Mouse (Mus musculus) thymus, adult 2 months (tissue): ENCODE results near the gene Dlgap1. TPM values are rescaled to one million over a fixed set of nuclear protein-coding genes. Genes with fewer than 3 reads are reported as not detected.
"Not testable (repeated sequence)": the region's sequence is repeated elsewhere in the genome, so short reads cannot be mapped to it uniquely, and the experiment has no call there.

Experiments used
- DNase-seq: peaks from one replicate; pipeline ENCODE4 v3.0.0; 2021
- H3K27ac ChIP-seq: fragments of 200-500 bp; 2 replicates; pipeline ENCODE4 v1.5.1; 2012; ENCODE audit warnings: low read length, control low read depth; ENCODE audit not compliant: control insufficient read depth, insufficient read depth
- H3K27me3 ChIP-seq: fragments of 200-500 bp; 2 replicates; pipeline ENCODE4 v1.6.1; 2012; ENCODE audit warnings: mild to moderate bottlenecking, low read length, moderate library complexity, mixed read lengths; ENCODE audit not compliant: control insufficient read depth, insufficient read depth
- H3K36me3 ChIP-seq: fragments of 200-500 bp; 2 replicates; pipeline ENCODE4 v1.6.1; 2012; ENCODE audit warnings: mild to moderate bottlenecking, low read length, moderate library complexity; ENCODE audit not compliant: control insufficient read depth, insufficient read depth
- H3K4me1 ChIP-seq: fragments of 200-500 bp; replicated peaks from 2 replicates; pipeline ENCODE4 v1.6.1; 2012; ENCODE audit warnings: low read length; ENCODE audit not compliant: control insufficient read depth, insufficient read depth
- H3K4me3 ChIP-seq: fragments of 200-500 bp; 2 replicates; pipeline ENCODE4 v1.5.1; 2012; ENCODE audit warnings: mild to moderate bottlenecking, low read length, control low read depth, moderate library complexity; ENCODE audit not compliant: control insufficient read depth, insufficient read depth
- CTCF ChIP-seq: fragments of 200-500 bp; IDR thresholded peaks from 2 replicates; pipeline ENCODE4 v1.5.1; 2012; ENCODE audit warnings: mild to moderate bottlenecking, control low read depth, low read length, moderate library complexity, borderline replicate concordance; ENCODE audit not compliant: control insufficient read depth, poor library complexity, insufficient read depth; ENCODE audit errors: extremely low read depth
- POLR2A ChIP-seq: fragments of 200-500 bp; IDR thresholded peaks from 2 replicates; pipeline ENCODE4 v1.6.1; 2012; ENCODE audit warnings: mild to moderate bottlenecking, low read length, control low read depth, moderate library complexity; ENCODE audit not compliant: control insufficient read depth, poor library complexity, insufficient read depth; ENCODE audit errors: extremely low read depth
- WGBS: fragments of 180-500 bp; shearing (Covaris S2); methylation state at CpG from one replicate; pipeline ENCODE4 v1.1.7; 2018; 5-methylcytosine and 5-hydroxymethylcytosine counted together
- polyA plus RNA-seq: library from polyadenylated mRNA; depleted of rRNA; stranded (reverse); fragments of >200 nt; gene quantifications from 2 replicates; pipeline ENCODE4 v1.2.3, GENCODE M21; 2012

Dlgap1 gene
- polyA plus RNA-seq, 1 experiment = 0.32 TPM

GRCm38 (mm10) chr17:70810795-70811194, 841.9 kb downstream of the Dlgap1 start:
- Histone ChIP-seq H3K36me3 (no peaks in the 10 kb centered on the region), H3K4me3 (no peak overlapping the region), H3K27me3 (no peaks in the 10 kb centered on the region), H3K27ac (no peak overlapping the region), H3K4me1 (no peaks in the 10 kb centered on the region)
- no peak for DNase-seq
- TF ChIP-seq CTCF (no peak), POLR2A (no peak)
- 91% methylated on average over 5 of the region's 5 CpGs for WGBS

GRCm38 (mm10) chr17:70815001-70815400, 846.1 kb downstream of the Dlgap1 start:
- WGBS = 85% methylated on average over 8 of the region's 8 CpGs
- no peaks in the 10 kb centered on the region for H3K36me3 ChIP-seq
- no peak for DNase-seq
- no peak overlapping the region for H3K27ac ChIP-seq
- H3K4me3 ChIP-seq = no peak overlapping the region
- no peak for TF ChIP-seq CTCF
- TF ChIP-seq POLR2A = no peak
- 0 out of 2 replicates have a peak, but pooled peaks cover 2% of the 10 kb centered on the region for H3K4me1 ChIP-seq
- peaks cover 11% of the 10 kb centered on the region; the same call in 1 of the 2 replicates for H3K27me3 ChIP-seq

- WGBS = 3% methylated on average over 50 of the region's 51 CpGs
- H3K4me3 ChIP-seq = peak overlapping the region; percentile 7; the same call in 1 of the 2 replicates
These were observed 849.1 kb downstream of the Dlgap1 start for GRCm38 (mm10) chr17:70817862-70818451.

DNA sequence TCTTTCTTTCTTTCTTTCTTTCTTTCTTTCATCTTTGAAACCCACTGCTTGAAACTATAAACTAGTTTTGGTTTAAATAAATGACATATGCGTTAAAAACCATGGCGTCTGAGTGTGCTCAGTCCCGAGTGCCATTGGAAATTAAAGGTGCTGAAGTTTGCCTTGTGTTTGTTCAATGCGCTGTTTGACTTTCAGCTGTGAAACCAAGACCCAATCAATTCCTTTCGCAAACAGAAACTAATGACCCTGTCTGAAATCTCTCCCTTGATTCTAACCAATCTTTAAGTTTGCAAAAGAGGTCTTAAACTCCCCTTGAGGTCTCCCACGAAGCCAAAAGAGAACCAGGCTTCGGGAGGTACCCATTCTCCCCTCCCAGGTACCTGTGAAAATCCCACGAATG, 854.2 kb downstream of the Dlgap1 start:
- Histone ChIP-seq H3K4me1 (0 out of 2 replicates have a peak, but pooled peaks cover under 1% of the 10 kb centered on the region), H3K27me3 (peaks cover 4% of the 10 kb centered on the region; the same call in 1 of the 2 replicates), H3K4me3 (no peak overlapping the region), H3K36me3 (no peaks in the 10 kb centered on the region), H3K27ac (no peak overlapping the region)
- 81% methylated on average over 8 of the region's 8 CpGs for WGBS
- DNase-seq = no peak
- TF ChIP-seq POLR2A (no peak), CTCF (no peak)

More at GRCm38 (mm10) chr17:70817862-70818451, 849.1 kb downstream of the Dlgap1 start:
- Histone ChIP-seq H3K4me1 (0 out of 2 replicates have a peak, but pooled peaks cover 2% of the 10 kb centered on the region), H3K27ac (no peak overlapping the region), H3K27me3 (peaks cover 11% of the 10 kb centered on the region; the same call in 1 of the 2 replicates), H3K36me3 (no peaks in the 10 kb centered on the region)
- no peak for DNase-seq
- TF ChIP-seq POLR2A (no peak), CTCF (no peak)

GRCm38 (mm10) chr17:70826227-70826626, 857.4 kb downstream of the Dlgap1 start:
- DNase-seq = no peak
- 84% methylated on average over 12 of the region's 12 CpGs for WGBS
- no peaks in the 10 kb centered on the region for H3K27me3 ChIP-seq
- no peak overlapping the region for H3K27ac ChIP-seq
- TF ChIP-seq CTCF (no peak), POLR2A (no peak)
- no peaks in the 10 kb centered on the region for H3K36me3 ChIP-seq
- no peak overlapping the region for H3K4me3 ChIP-seq
- no peaks in the 10 kb centered on the region for H3K4me1 ChIP-seq

GRCm38 (mm10) chr17:70827463-70828179, 858.7 kb downstream of the Dlgap1 start:
- not testable (repeated sequence) for H3K4me3 ChIP-seq, H3K27me3 ChIP-seq, H3K36me3 ChIP-seq, DNase-seq, H3K4me1 ChIP-seq, H3K27ac ChIP-seq
- 93% methylated on average over 11 of the region's 11 CpGs for WGBS

- no peak for TF ChIP-seq CTCF
- no peak for TF ChIP-seq POLR2A
- WGBS = 93% methylated on average over 4 of the region's 4 CpGs
- no peak overlapping the region for H3K27ac ChIP-seq
- no peaks in the 10 kb centered on the region for H3K36me3 ChIP-seq
- no peak for DNase-seq
- H3K4me3 ChIP-seq = no peak overlapping the region
- H3K4me1 ChIP-seq = no peaks in the 10 kb centered on the region
- H3K27me3 ChIP-seq = no peaks in the 10 kb centered on the region
These were observed 859.3 kb downstream of the Dlgap1 start for GRCm38 (mm10) chr17:70828180-70828528.
